Mouse (Mus musculus) megakaryocyte, embryonic 14.5 days (primary cell): Measurements from ENCODE around the gene Ache.

Experiments used
- FLI1 ChIP-seq: IDR thresholded peaks from 2 replicates; pipeline ENCODE4 v1.6.1; 2012; ENCODE audit warnings: low read length, inconsistent platforms, mixed read lengths
- GATA1 ChIP-seq: IDR thresholded peaks from 3 replicates; pipeline ENCODE4 v1.6.1; 2012; ENCODE audit warnings: mixed read lengths, low read length, inconsistent platforms, borderline replicate concordance

GRCm38 (mm10) chr5:137334317-137334716 is 47.0 kb downstream of the Ache start:
- TF ChIP-seq GATA1 (no peak), FLI1 (no peak)
